Mouse (Mus musculus) limb, embryonic 15.5 days (tissue): Measurements from ENCODE around the gene C2cd4a. TPM values are rescaled to one million over a fixed set of nuclear protein-coding genes. Genes with fewer than 3 reads are reported as not detected.

Source experiments
- ATAC-seq: fragments of 200-750 bp; cut with Nextera tagmentation; 2 replicates; pipeline ENCODE4 v1.8.0; 2017; ENCODE audit warnings: low read depth, moderate TSS enrichment; ENCODE audit not compliant: insufficient number of reproducible peaks, low FRiP score, low TSS enrichment
- H3K27ac ChIP-seq: fragments of 300-500 bp; sonication (generic); 2 replicates; pipeline ENCODE4 v1.5.1; 2015; ENCODE audit warnings: moderate library complexity, mild to moderate bottlenecking, inconsistent platforms
- H3K27me3 ChIP-seq: fragments of 300-500 bp; sonication (generic); 2 replicates; pipeline ENCODE4 v1.6.1; 2015; ENCODE audit warnings: inconsistent platforms
- H3K36me3 ChIP-seq: fragments of 300-500 bp; sonication (generic); 2 replicates; pipeline ENCODE4 v1.6.1; 2015; ENCODE audit warnings: inconsistent platforms
- H3K4me1 ChIP-seq: fragments of 300-500 bp; sonication (generic); 2 replicates; pipeline ENCODE4 v1.6.1; 2015; ENCODE audit warnings: inconsistent platforms
- H3K4me2 ChIP-seq: fragments of 300-500 bp; sonication (generic); 2 replicates; pipeline ENCODE4 v1.6.1; 2015; ENCODE audit warnings: mild to moderate bottlenecking, inconsistent platforms
- H3K4me3 ChIP-seq: fragments of 300-500 bp; sonication (generic); 2 replicates; pipeline ENCODE4 v1.5.1; 2015; ENCODE audit warnings: mild to moderate bottlenecking, inconsistent platforms
- H3K9ac ChIP-seq: fragments of 300-500 bp; sonication (generic); 2 replicates; pipeline ENCODE4 v1.6.1; 2015; ENCODE audit warnings: inconsistent platforms
- H3K9me3 ChIP-seq: fragments of 300-500 bp; sonication (generic); 2 replicates; pipeline ENCODE4 v1.6.1; 2016; ENCODE audit warnings: inconsistent platforms
- WGBS: fragments of 180-500 bp; shearing (Covaris S2); methylation state at CpG from one replicate; pipeline ENCODE4 v1.1.7; 2015; 5-methylcytosine and 5-hydroxymethylcytosine counted together
- polyA plus RNA-seq: library from polyadenylated mRNA; unstranded; fragments of >200 nt; fragmentation: Nextera tagmentation; extraction: Ambion mirVana; gene quantifications from 2 replicates; pipeline ENCODE4 v1.2.1, GENCODE M21; 2015

Gene C2cd4a
- polyA plus RNA-seq: 0.16 and 0.38 TPM in 2 replicates

GRCm38 (mm10) chr9:67832046-67832605 lies at the start of gene C2cd4a:
C2cd4a (minus strand) TSS chr9:67832330.
- H3K27me3 ChIP-seq: peaks cover 43% of the 10 kb centered on the region
- H3K4me1 ChIP-seq: peaks cover 18% of the 10 kb centered on the region
- ATAC-seq: no peak
- H3K4me3 ChIP-seq: peak within 1 kb of the TSS; percentile 58
- peak within 1 kb of the TSS; percentile 97 for H3K4me2 ChIP-seq
- no peak within 1 kb of the TSS for H3K27ac ChIP-seq
- H3K36me3 ChIP-seq: no peaks in the 10 kb centered on the region
- no peaks in the 10 kb centered on the region for H3K9me3 ChIP-seq
- 2% methylated on average over 20 of the region's 20 CpGs for WGBS
- peak within 1 kb of the TSS; percentile 52 for H3K9ac ChIP-seq

GRCm38 (mm10) chr9:67878197-67878769 lies 46.2 kb upstream of the C2cd4a start:
- H3K4me1 ChIP-seq: peaks cover 5% of the 10 kb centered on the region; the same call in 1 of the 2 replicates
- no peak overlapping the region for H3K4me3 ChIP-seq
- peaks cover under 1% of the 10 kb centered on the region; the same call in 1 of the 2 replicates for H3K36me3 ChIP-seq
- H3K4me2 ChIP-seq: no peak overlapping the region
- WGBS: 87% methylated on average over 11 of the region's 11 CpGs
- H3K27me3 ChIP-seq: no peaks in the 10 kb centered on the region
- H3K27ac ChIP-seq: no peak overlapping the region
- no peak for ATAC-seq
- no peak overlapping the region for H3K9ac ChIP-seq
- no peaks in the 10 kb centered on the region for H3K9me3 ChIP-seq

GRCm38 (mm10) chr9:67877081-67877718 lies 45.1 kb upstream of the C2cd4a start:
- Histone ChIP-seq H3K27me3 (no peaks in the 10 kb centered on the region), H3K4me2 (peak overlapping the region; percentile 12; the same call in 1 of the 2 replicates), H3K4me3 (no peak overlapping the region), H3K9me3 (no peaks in the 10 kb centered on the region), H3K27ac (no peak overlapping the region), H3K9ac (no peak overlapping the region), H3K4me1 (peaks cover 5% of the 10 kb centered on the region; the same call in 1 of the 2 replicates), H3K36me3 (no peaks in the 10 kb centered on the region)
- 33% methylated on average over 14 of the region's 14 CpGs for WGBS
- no peak for ATAC-seq

- no peaks in the 10 kb centered on the region for H3K36me3 ChIP-seq
- H3K9ac ChIP-seq: no peak overlapping the region
- peaks cover 5% of the 10 kb centered on the region; the same call in 1 of the 2 replicates for H3K4me1 ChIP-seq
- no peak overlapping the region for H3K4me3 ChIP-seq
- WGBS: 60% methylated on average over 2 of the region's 2 CpGs
- H3K4me2 ChIP-seq: no peak overlapping the region
- H3K9me3 ChIP-seq: no peaks in the 10 kb centered on the region
- ATAC-seq: no peak
- no peak overlapping the region for H3K27ac ChIP-seq
- H3K27me3 ChIP-seq: no peaks in the 10 kb centered on the region
Observed at GRCm38 (mm10) chr9:67875337-67875736, 43.2 kb upstream of the C2cd4a start.

GRCm38 (mm10) chr9:67874522-67875222 lies 42.5 kb upstream of the C2cd4a start:
- H3K36me3 ChIP-seq: no peaks in the 10 kb centered on the region
- H3K27me3 ChIP-seq: no peaks in the 10 kb centered on the region
- H3K9me3 ChIP-seq: no peaks in the 10 kb centered on the region
- no peak overlapping the region for H3K27ac ChIP-seq
- H3K9ac ChIP-seq: no peak overlapping the region
- H3K4me3 ChIP-seq: no peak overlapping the region
- H3K4me2 ChIP-seq: no peak overlapping the region
- 85% methylated on average over 7 of the region's 7 CpGs for WGBS
- ATAC-seq: no peak
- H3K4me1 ChIP-seq: peaks cover 8% of the 10 kb centered on the region; the same call in 1 of the 2 replicates

DNA sequence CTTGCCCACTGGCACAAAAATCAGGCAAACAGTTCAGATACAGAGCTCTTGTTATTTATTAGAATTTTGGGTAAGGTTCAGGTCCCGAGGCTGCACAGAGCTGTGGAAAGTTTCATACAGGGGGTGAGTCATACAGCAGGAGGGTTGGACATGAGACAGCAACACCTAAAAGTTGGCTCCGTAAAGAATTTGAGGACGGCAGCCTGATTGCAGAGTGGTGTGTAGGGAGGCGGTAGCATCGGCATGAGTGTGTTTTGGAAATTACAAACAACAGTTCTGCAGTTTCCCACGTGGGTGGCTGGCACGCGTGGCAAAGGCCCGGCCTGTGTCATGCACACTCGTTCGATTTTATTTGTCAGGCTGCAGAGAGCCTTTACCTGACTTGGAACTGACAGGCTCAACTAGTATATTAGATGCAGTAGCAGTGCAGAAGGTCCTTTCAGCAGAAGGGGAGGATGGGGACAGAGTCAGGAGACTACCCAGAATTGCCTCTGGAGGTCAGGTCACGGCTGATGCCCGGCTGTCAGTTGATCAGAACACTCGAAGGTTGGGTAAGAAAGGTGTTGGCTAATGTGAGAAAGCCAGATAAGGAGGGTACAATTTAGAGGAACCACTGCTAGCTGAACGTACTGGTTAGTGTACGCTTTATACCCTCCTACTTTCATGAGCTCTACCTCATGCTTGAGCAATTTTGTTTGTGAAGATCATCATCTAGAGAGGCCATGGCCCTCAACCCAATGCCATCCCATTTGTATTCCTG lies 37.7 kb upstream of the C2cd4a start:
- H3K9me3 ChIP-seq: no peaks in the 10 kb centered on the region
- no peak overlapping the region for H3K27ac ChIP-seq
- no peak overlapping the region for H3K4me3 ChIP-seq
- ATAC-seq: no peak
- H3K36me3 ChIP-seq: no peaks in the 10 kb centered on the region
- 70% methylated on average over 16 of the region's 16 CpGs for WGBS
- 0 out of 2 replicates have a peak, but pooled peaks cover 3% of the 10 kb centered on the region for H3K4me1 ChIP-seq
- no peak overlapping the region for H3K9ac ChIP-seq
- no peak overlapping the region for H3K4me2 ChIP-seq
- H3K27me3 ChIP-seq: no peaks in the 10 kb centered on the region

DNA sequence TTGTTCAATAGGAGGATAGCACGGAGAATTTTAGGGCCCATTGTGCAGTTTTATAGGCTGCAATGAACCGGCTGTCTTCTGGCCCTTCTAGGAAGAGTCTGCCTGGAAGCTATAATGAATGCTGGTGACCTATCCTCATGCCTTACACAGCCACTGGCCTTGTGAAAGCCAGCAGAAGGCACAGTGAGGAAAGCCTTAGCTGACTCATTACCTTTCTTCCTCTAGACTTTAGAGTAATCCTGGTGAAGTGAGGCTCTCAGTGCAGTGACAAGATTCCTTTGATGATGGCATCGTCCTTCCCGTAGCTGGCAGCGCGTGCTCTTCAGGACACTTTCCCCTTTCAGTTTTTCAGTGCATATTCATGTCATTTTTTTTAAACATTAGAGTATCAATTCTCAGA lies 35.3 kb upstream of the C2cd4a start:
- no peak overlapping the region for H3K4me2 ChIP-seq
- ATAC-seq: no peak

GRCm38 (mm10) chr9:67865411-67865810 lies 33.3 kb upstream of the C2cd4a start:
- H3K9me3 ChIP-seq: no peaks in the 10 kb centered on the region
- H3K4me3 ChIP-seq: no peak overlapping the region
- no peaks in the 10 kb centered on the region for H3K27me3 ChIP-seq
- no peak overlapping the region for H3K4me2 ChIP-seq
- H3K27ac ChIP-seq: no peak overlapping the region
- WGBS: 30% methylated on average over 7 of the region's 7 CpGs
- H3K4me1 ChIP-seq: 0 out of 2 replicates have a peak, but pooled peaks cover 3% of the 10 kb centered on the region
- no peak overlapping the region for H3K9ac ChIP-seq
- 0 out of 2 replicates have a peak, but pooled peaks cover 5% of the 10 kb centered on the region for H3K36me3 ChIP-seq
- no peak for ATAC-seq

More for the DNA sequence above, 35.3 kb upstream of the C2cd4a start:
- H3K27me3 ChIP-seq: no peaks in the 10 kb centered on the region
- H3K4me3 ChIP-seq: no peak overlapping the region
- H3K9ac ChIP-seq: no peak overlapping the region
- 0 out of 2 replicates have a peak, but pooled peaks cover 3% of the 10 kb centered on the region for H3K4me1 ChIP-seq
- H3K27ac ChIP-seq: no peak overlapping the region
- 66% methylated on average over 6 of the region's 6 CpGs for WGBS
- no peaks in the 10 kb centered on the region for H3K9me3 ChIP-seq
- no peaks in the 10 kb centered on the region for H3K36me3 ChIP-seq

- 41% methylated on average over 4 of the region's 4 CpGs for WGBS
- H3K4me2 ChIP-seq: no peak overlapping the region
- 0 out of 2 replicates have a peak, but pooled peaks cover 5% of the 10 kb centered on the region for H3K36me3 ChIP-seq
Observed at GRCm38 (mm10) chr9:67864011-67864410, 31.9 kb upstream of the C2cd4a start.

GRCm38 (mm10) chr9:67863332-67863731 lies 31.2 kb upstream of the C2cd4a start:
- WGBS: 91% methylated on average over 5 of the region's 5 CpGs
- Histone ChIP-seq H3K4me1 (no peaks in the 10 kb centered on the region), H3K27ac (no peak overlapping the region), H3K9ac (no peak overlapping the region), H3K4me3 (no peak overlapping the region), H3K4me2 (no peak overlapping the region), H3K27me3 (no peaks in the 10 kb centered on the region), H3K9me3 (no peaks in the 10 kb centered on the region), H3K36me3 (peaks cover 6% of the 10 kb centered on the region; the same call in 1 of the 2 replicates)
- no peak for ATAC-seq

More at GRCm38 (mm10) chr9:67864011-67864410, 31.9 kb upstream of the C2cd4a start:
- Histone ChIP-seq H3K9ac (no peak overlapping the region), H3K4me1 (no peaks in the 10 kb centered on the region), H3K9me3 (no peaks in the 10 kb centered on the region), H3K27ac (no peak overlapping the region), H3K27me3 (no peaks in the 10 kb centered on the region), H3K4me3 (no peak overlapping the region)
- no peak for ATAC-seq

DNA sequence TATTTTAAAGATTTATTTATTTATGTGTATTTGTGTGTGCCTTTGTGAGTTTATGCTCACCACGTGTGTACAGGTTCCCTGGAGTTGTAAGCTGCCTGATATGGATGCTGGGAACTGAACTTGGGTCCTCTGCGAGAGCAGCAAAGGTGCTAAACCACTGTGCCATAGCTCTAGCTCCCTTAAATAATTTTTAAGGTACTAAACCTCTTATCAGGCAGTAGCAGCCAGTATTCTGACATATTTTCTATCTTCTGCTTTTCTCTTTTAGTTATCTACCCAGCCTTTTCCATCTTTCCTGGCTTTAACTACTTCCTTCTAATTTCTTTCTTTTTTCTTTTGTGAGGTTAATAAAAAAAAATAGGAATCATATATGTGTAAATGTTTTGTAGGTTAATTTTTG lies 28.1 kb upstream of the C2cd4a start:
- no peak for ATAC-seq

More for the DNA sequence above, 28.1 kb upstream of the C2cd4a start:
- Histone ChIP-seq H3K9ac (no peak overlapping the region), H3K27ac (no peak overlapping the region), H3K9me3 (no peaks in the 10 kb centered on the region), H3K36me3 (peaks cover 17% of the 10 kb centered on the region), H3K27me3 (no peaks in the 10 kb centered on the region), H3K4me1 (no peaks in the 10 kb centered on the region), H3K4me2 (no peak overlapping the region), H3K4me3 (no peak overlapping the region)
- 86% methylated on average over 2 of the region's 2 CpGs for WGBS
